Mouse (Mus musculus): ENCODE measurements around the gene Tgm1.
A peak's percentile ranks its signal among the peaks of the same experiment; 100 is the strongest.
"Not testable (repeated sequence)": the region's sequence is repeated elsewhere in the genome, so short reads cannot be mapped to it uniquely, and the experiment has no call there.

Gene Tgm1

GRCm38 (mm10) chr14:55713729-55714122 is at the start of gene Tgm1:
Gene Tgm1, minus strand, starts transcription at chr14:55713926.
- H3K4me1 ChIP-seq (replicated peaks; ENCODE audit: low read depth, low read length), result peaks cover 75% of the 10 kb centered on the region

GRCm38 (mm10) chr14:55763166-55763565 is 49.4 kb upstream of the Tgm1 start:
- no peak for TF ChIP-seq NANOG (IDR thresholded peaks at IDR 0.05; ENCODE audit: borderline replicate concordance, low read length)
- no peak for TF ChIP-seq POU5F1 (IDR thresholded peaks at IDR 0.05; ENCODE audit: borderline replicate concordance, low read length)
- TF ChIP-seq CTCF (conservative IDR thresholded peaks at IDR 0.05; ENCODE audit: low read length), result no peak
- Histone ChIP-seq H3K9me3 (ENCODE audit: low read length) (no peaks in the 10 kb centered on the region), H3K27me3 (ENCODE audit: insufficient read depth, low read length) (peaks cover 71% of the 10 kb centered on the region), H3K36me3 (ENCODE audit: insufficient read depth, low read length) (no peaks in the 10 kb centered on the region), H3K4me3 (replicated peaks; ENCODE audit: low read length) (peak overlapping the region; percentile 79), H3K4me1 (replicated peaks; ENCODE audit: low read depth, low read length) (peaks cover 41% of the 10 kb centered on the region)

More at GRCm38 (mm10) chr14:55713729-55714122, at the start of gene Tgm1:
- no peaks in the 10 kb centered on the region for H3K9me3 ChIP-seq (ENCODE audit: low read length)
- TF ChIP-seq POU5F1 (IDR thresholded peaks at IDR 0.05; ENCODE audit: borderline replicate concordance, low read length), result no peak
- TF ChIP-seq CTCF (conservative IDR thresholded peaks at IDR 0.05; ENCODE audit: low read length), result no peak
- no peak for TF ChIP-seq NANOG (IDR thresholded peaks at IDR 0.05; ENCODE audit: borderline replicate concordance, low read length)
- H3K36me3 ChIP-seq (ENCODE audit: insufficient read depth, low read length), result peaks cover 34% of the 10 kb centered on the region
- peak within 1 kb of the TSS; percentile 74 for H3K4me3 ChIP-seq (replicated peaks; ENCODE audit: low read length)
- H3K27me3 ChIP-seq (ENCODE audit: insufficient read depth, low read length), result peaks cover 26% of the 10 kb centered on the region

- peaks cover 62% of the 10 kb centered on the region for H3K27me3 ChIP-seq (ENCODE audit: insufficient read depth, low read length)
- H3K36me3 ChIP-seq (ENCODE audit: insufficient read depth, low read length), result no peaks in the 10 kb centered on the region
- no peak for TF ChIP-seq NANOG (IDR thresholded peaks at IDR 0.05; ENCODE audit: borderline replicate concordance, low read length)
- no peak for TF ChIP-seq CTCF (conservative IDR thresholded peaks at IDR 0.05; ENCODE audit: low read length)
- no peak for TF ChIP-seq POU5F1 (IDR thresholded peaks at IDR 0.05; ENCODE audit: borderline replicate concordance, low read length)
- no peaks in the 10 kb centered on the region for H3K9me3 ChIP-seq (ENCODE audit: low read length)
- peak overlapping the region; percentile 79 for H3K4me3 ChIP-seq (replicated peaks; ENCODE audit: low read length)
- peaks cover 41% of the 10 kb centered on the region for H3K4me1 ChIP-seq (replicated peaks; ENCODE audit: low read depth, low read length)
Measured at GRCm38 (mm10) chr14:55762001-55762821, 48.5 kb upstream of the Tgm1 start.

GRCm38 (mm10) chr14:55761163-55761562 is 47.4 kb upstream of the Tgm1 start, which contains the start of gene Ltb4r2:
Gene Ltb4r2, plus strand, starts transcription at chr14:55761428.
- peak within 1 kb of the TSS; percentile 79 for H3K4me3 ChIP-seq (replicated peaks; ENCODE audit: low read length)
- H3K9me3 ChIP-seq (ENCODE audit: low read length), result no peaks in the 10 kb centered on the region
- peaks cover 9% of the 10 kb centered on the region for H3K36me3 ChIP-seq (ENCODE audit: insufficient read depth, low read length)
- TF ChIP-seq NANOG (IDR thresholded peaks at IDR 0.05; ENCODE audit: borderline replicate concordance, low read length) (no peak), CTCF (conservative IDR thresholded peaks at IDR 0.05; ENCODE audit: low read length) (no peak), POU5F1 (IDR thresholded peaks at IDR 0.05; ENCODE audit: borderline replicate concordance, low read length) (no peak)
- H3K27me3 ChIP-seq (ENCODE audit: insufficient read depth, low read length), result peaks cover 53% of the 10 kb centered on the region
- H3K4me1 ChIP-seq (replicated peaks; ENCODE audit: low read depth, low read length), result peaks cover 36% of the 10 kb centered on the region

- TF ChIP-seq CTCF (conservative IDR thresholded peaks at IDR 0.05; ENCODE audit: low read length), result peak; percentile 60
- Histone ChIP-seq H3K4me1 (replicated peaks; ENCODE audit: low read depth, low read length) (peaks cover 46% of the 10 kb centered on the region), H3K27me3 (ENCODE audit: insufficient read depth, low read length) (peaks cover 46% of the 10 kb centered on the region), H3K36me3 (ENCODE audit: insufficient read depth, low read length) (peaks cover 19% of the 10 kb centered on the region)
- not testable (repeated sequence) for H3K4me3 ChIP-seq (replicated peaks; ENCODE audit: low read length); H3K9me3 ChIP-seq (ENCODE audit: low read length)
Measured at GRCm38 (mm10) chr14:55760156-55760555, 46.4 kb upstream of the Tgm1 start.

- peaks cover 51% of the 10 kb centered on the region for H3K4me1 ChIP-seq (replicated peaks; ENCODE audit: low read depth, low read length)
- H3K4me3 ChIP-seq (replicated peaks; ENCODE audit: low read length), result no peak within 1 kb of the TSS
- H3K27me3 ChIP-seq (ENCODE audit: insufficient read depth, low read length), result peaks cover 28% of the 10 kb centered on the region
- no peak for TF ChIP-seq NANOG (IDR thresholded peaks at IDR 0.05; ENCODE audit: borderline replicate concordance, low read length)
- peak; percentile 60 for TF ChIP-seq CTCF (conservative IDR thresholded peaks at IDR 0.05; ENCODE audit: low read length)
- no peak for TF ChIP-seq POU5F1 (IDR thresholded peaks at IDR 0.05; ENCODE audit: borderline replicate concordance, low read length)
- H3K9me3 ChIP-seq (ENCODE audit: low read length), result no peaks in the 10 kb centered on the region
- peaks cover 37% of the 10 kb centered on the region for H3K36me3 ChIP-seq (ENCODE audit: insufficient read depth, low read length)
Measured at GRCm38 (mm10) chr14:55758363-55758784, 44.6 kb upstream of the Tgm1 start, which contains the start of gene Cideb. Gene Cideb, minus strand, starts transcription at chr14:55758458.

- no peak for TF ChIP-seq NANOG (IDR thresholded peaks at IDR 0.05; ENCODE audit: borderline replicate concordance, low read length)
- no peak for TF ChIP-seq POU5F1 (IDR thresholded peaks at IDR 0.05; ENCODE audit: borderline replicate concordance, low read length)
- TF ChIP-seq CTCF (conservative IDR thresholded peaks at IDR 0.05; ENCODE audit: low read length), result no peak
Measured at GRCm38 (mm10) chr14:55757566-55757965, 43.8 kb upstream of the Tgm1 start.

GRCm38 (mm10) chr14:55747051-55747847 is 33.5 kb upstream of the Tgm1 start:
- no peaks in the 10 kb centered on the region for H3K27me3 ChIP-seq (ENCODE audit: insufficient read depth, low read length)
- H3K9me3 ChIP-seq (ENCODE audit: low read length), result no peaks in the 10 kb centered on the region
- TF ChIP-seq CTCF (conservative IDR thresholded peaks at IDR 0.05; ENCODE audit: low read length), result no peak
- TF ChIP-seq POU5F1 (IDR thresholded peaks at IDR 0.05; ENCODE audit: borderline replicate concordance, low read length), result no peak
- no peak for TF ChIP-seq NANOG (IDR thresholded peaks at IDR 0.05; ENCODE audit: borderline replicate concordance, low read length)
- H3K4me3 ChIP-seq (replicated peaks; ENCODE audit: low read length), result peak overlapping the region; percentile 98
- peaks cover 63% of the 10 kb centered on the region for H3K36me3 ChIP-seq (ENCODE audit: insufficient read depth, low read length)
- peaks cover 32% of the 10 kb centered on the region for H3K4me1 ChIP-seq (replicated peaks; ENCODE audit: low read depth, low read length)

More at GRCm38 (mm10) chr14:55757566-55757965, 43.8 kb upstream of the Tgm1 start:
- H3K4me1 ChIP-seq (replicated peaks; ENCODE audit: low read depth, low read length), result peaks cover 43% of the 10 kb centered on the region
- H3K9me3 ChIP-seq (ENCODE audit: low read length), result no peaks in the 10 kb centered on the region
- no peak overlapping the region for H3K4me3 ChIP-seq (replicated peaks; ENCODE audit: low read length)
- peaks cover 45% of the 10 kb centered on the region for H3K36me3 ChIP-seq (ENCODE audit: insufficient read depth, low read length)
- H3K27me3 ChIP-seq (ENCODE audit: insufficient read depth, low read length), result peaks cover 20% of the 10 kb centered on the region

Data from E14TG2a.4 (cell line).